Mouse (Mus musculus) megakaryocyte-erythroid progenitor cell, adult 5-6 weeks (primary cell): ENCODE results near the gene Sympk. TPM values are rescaled to one million over a fixed set of nuclear protein-coding genes. Genes with fewer than 3 reads are reported as not detected.

Source experiments
- ATAC-seq: replicated peaks from 2 replicates; pipeline ENCODE4 v1.8.0; 2016; ENCODE audit warnings: mild to moderate bottlenecking, inconsistent platforms; ENCODE audit not compliant: severe bottlenecking, poor library complexity, low FRiP score, low TSS enrichment
- total RNA-seq, 2 experiments: library from RNA; stranded (forward) in 1 of 2; stranded (reverse) in 1 of 2; fragments of 200-1000, 215-1000 nt in 1 of 2; fragments of >200 nt in 1 of 2; fragmentation: Nextera tagmentation in 1 of 2; gene quantifications; 2 replicates each; pipeline ENCODE4 v1.2.3; 2014 to 2017

Gene Sympk
- total RNA-seq, 2 experiments from 2014 or later, result 52.2 to 73.9 TPM

DNA sequence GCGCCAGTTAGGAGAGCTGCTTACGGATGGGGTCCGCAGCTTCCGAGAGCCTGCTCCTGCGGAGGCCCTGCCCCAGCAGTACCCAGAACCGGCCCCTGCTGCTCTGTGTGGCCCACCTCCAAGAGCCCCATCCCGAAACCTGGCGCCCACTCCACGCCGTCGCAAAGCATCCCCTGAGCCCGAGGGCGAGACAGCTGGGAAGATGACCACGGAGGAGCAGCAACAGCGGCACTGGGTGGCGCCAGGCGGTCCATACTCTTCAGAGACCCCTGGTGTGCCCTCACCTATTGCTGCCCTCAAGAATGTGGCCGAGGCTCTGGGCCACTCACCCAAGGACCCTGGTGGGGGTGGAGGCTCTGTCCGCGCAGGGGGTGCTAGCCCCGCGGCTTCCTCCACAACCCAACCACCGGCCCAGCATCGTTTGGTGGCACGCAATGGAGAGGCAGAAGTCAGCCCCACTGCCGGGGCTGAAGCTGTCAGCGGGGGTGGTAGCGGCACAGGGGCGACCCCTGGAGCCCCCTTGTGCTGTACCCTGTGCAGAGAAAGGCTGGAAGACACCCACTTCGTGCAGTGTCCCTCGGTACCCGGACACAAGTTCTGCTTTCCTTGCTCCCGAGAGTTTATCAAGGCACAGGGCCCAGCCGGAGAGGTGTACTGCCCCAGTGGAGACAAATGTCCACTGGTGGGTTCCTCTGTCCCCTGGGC, 18.6 kb upstream of the Sympk start:
- ATAC-seq, result no peak

DNA sequence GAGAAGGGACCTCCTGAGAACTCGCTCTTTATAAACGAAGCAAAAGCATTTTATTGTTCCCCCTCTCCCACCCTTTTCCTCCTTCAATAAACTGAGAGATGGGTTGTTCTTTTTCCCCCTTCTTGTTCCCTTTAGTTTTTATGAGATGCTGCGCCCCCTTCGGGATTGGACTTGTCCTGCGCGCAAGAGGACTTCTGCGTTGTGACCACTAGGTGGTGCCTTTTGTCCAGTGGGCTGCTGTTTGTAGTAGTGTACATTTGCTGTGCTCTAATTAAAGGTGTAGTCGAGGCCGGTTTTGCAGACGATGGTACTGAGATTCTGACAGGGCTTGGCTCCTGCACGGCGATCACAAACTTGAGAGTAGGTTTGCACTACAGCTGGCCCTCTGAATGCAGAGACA, 17.7 kb upstream of the Sympk start:
- ATAC-seq, result peak; percentile 45

DNA sequence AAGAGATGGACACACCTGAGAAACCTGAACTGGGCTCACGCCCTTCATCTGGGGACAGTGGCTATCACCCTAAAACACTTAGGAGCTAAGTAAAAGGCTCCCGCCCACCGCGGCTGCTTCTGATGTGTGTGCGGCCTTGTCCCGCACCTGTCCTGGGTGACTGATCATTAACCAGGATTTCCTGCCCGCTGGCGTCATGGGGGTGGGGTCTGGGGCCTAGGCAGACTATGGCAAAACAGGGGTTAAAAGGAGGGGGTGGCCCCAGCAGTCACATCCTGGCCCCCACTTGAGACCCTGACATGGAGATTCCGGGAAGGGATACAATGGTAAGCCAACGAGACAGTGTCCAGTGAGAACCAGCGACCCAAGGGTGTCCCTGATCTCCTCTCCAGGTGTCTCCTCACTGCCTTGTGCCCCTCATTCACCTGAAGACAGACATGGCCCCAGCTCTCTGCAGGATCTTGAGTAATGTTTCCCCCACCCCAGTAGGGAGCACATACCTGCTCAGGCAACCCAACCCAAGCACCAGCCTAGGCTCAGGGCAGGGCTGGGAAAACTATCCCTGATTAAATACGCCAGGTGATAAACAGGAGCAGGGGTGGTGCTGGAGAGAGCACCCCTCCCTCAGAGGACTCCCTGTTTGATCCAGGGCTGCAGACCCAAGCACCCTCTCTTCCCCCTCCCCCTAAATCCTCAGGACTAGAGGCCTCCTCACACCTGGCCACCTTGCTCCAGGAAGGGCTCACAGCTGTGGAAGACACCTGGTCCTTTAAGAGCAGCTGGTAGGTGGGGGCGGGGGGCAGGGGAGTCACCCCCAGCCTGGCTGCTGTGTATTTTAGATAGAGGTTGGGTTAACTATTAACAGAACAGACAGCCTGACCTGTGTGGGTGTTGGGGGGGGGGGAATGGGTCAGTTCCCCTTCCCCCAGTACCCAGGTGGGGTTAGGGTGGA, 16.9 kb upstream of the Sympk start:
- no peak for ATAC-seq

DNA sequence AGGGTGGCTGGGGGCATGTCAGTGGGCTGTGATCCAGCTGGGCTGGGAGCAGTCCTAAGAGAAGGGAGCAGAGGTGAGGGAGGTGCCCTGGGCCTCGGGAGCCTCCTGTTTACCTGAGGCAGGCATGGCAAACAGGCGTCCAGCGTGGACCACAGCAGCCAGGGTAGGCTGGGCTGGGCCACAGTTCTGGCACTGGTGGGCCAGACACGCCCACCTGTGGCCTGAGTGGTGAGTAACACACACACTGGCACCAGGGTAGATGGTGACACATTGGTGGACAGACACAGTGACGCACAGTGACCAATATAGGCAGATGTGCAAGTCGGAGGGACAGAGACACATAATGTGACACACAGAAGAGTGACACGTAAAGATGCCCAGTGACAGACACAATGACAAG, 13.6 kb upstream of the Sympk start:
- 0 out of 2 replicates have a peak, but pooled peaks have one; percentile 11 for ATAC-seq

DNA sequence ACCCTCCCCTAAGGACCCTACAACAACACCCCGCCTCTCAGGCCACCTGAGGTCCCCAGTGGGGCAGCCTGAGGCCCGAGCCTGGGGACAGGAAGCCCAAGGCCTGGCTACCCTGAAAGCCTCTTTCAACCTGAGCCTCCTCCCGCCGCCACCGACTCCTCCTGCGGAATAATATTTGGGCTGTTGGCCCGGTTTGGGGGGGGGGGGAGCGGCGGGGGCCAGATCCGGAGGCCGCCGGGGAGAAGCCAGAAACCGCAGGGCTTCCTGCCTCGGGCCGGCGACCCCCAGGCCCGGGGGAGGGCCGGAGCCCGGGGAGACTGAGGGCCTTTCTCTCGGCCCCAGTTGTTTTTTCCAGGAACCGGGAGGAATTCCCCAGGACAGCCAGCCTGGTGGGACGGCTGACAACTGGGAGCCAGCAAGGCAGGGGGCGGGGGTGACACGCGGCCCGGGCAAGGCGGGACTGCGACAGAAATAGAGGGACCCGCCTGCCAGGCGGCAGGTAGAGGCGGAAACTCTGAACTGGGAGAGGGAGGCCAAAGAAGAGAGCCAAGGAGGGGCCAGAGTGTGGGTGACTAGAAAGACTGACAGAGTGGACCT, 12.1 kb upstream of the Sympk start:
- ATAC-seq, result 0 out of 2 replicates have a peak, but pooled peaks have one; percentile 31

DNA sequence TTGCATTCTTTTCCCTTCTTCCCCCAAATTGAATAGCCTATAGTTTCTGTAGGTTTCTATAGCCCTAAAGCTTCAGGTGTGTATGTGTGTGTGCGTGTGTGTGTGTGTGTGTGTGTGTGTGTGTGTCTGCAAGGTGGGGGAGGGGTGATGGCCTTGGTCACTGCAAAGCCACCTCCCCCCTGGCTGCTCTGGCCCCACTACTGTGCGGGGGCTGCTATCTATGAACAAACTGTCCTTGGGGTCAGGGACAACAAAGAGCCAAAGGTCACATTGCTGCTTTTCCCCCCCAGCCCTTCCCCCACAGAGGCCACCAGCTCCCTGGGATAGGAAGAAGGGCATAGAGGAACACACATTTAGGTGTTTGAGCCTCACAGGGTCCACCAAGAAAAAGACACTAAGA, 11.3 kb upstream of the Sympk start:
- ATAC-seq, result no peak

DNA sequence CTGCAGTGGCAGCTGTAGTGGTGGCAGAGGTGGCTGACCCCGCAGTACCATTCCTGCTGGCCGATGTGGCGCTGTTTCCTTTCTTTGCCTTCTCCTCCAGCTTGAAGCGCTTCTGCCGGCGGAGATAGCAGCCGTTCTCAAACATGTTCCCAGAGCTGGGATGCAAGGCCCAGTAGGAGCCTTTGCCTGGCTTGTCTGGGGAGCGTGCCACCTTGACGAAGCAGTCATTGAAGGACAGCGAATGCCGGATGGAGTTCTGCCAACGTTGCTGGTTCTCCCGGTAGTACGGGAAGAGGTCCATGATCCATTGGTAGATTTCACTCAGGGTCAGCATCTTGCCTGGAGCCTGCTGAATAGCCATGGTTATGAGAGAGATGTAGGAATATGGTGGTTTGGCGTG, 9.7 kb upstream of the Sympk start:
- no peak for ATAC-seq

- ATAC-seq, result no peak
These were observed 8.1 kb upstream of the Sympk start for GRCm38 (mm10) chr7:19016042-19016441.

GRCm38 (mm10) chr7:19017909-19018308, 6.3 kb upstream of the Sympk start:
- no peak for ATAC-seq

- no peak for ATAC-seq
These were observed 3.1 kb upstream of the Sympk start for GRCm38 (mm10) chr7:19021048-19021447.

DNA sequence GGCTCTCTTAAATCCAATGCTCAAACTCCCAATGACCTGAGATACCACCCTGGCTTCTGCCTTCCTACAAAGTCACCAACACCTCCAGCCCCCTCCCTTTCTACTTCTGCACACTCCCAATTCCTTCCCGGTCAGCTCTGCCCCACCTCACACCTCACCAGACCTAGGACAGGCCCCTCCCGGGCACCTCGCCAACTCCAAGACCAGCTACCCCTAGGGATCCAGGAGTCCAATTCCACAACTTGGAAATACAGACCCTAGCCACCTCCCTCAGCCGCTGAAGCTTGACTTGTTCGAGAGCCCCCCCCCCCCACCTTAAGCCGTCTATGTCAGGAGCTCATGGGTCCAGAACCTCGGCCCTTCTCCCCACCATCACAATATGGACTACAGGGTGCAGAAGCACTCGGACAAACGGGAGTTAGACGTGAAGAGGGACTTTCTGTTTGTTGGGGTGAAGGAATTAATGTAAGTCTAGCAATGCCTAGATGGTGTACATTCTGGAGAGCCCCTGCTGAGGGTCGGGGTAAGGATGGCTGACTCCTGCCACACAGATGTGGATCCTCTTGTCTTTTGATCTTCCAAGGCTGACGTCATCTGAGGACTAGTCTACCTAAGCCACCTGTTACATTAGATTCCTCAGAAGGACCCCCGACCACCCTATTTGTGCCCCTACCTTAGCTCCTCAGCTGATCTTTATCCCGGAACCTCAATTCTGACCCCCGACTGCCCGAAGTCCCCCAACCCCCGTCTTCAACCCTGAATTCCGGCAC, 1.8 kb upstream of the Sympk start:
- ATAC-seq, result no peak

DNA sequence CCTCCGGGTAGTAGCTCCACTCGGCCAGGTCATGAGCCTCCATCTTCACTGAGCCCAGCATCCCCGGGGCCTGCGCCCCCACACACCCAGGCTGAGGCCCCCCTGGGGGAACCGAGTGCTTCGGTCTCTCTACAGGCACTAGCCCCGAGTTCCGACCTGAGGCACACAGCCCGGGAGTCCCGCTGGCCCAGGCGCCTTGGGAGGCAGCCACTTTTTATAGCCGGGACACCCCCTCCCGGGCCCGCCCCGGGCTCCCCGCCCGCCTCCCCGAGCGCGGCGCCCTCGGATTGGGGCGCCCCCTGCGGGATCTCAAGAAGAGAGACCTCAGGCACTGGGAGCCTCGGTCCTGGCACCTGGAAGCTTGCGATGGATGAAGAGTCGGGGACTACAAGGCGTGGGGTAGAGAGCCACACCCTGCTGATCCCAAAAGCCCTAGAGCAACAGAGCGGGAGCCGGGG, 791 bp upstream of the Sympk start, which contains the start of gene Foxa3:
Gene Foxa3 (minus strand): TSS at position 182 of the 458 bp plus-strand sequence.
- ATAC-seq, result peak; percentile 20; the same call in 1 of the 2 replicates

GRCm38 (mm10) chr7:19024581-19025255, 541 bp downstream of the Sympk start:
- ATAC-seq, result peak; percentile 28

DNA sequence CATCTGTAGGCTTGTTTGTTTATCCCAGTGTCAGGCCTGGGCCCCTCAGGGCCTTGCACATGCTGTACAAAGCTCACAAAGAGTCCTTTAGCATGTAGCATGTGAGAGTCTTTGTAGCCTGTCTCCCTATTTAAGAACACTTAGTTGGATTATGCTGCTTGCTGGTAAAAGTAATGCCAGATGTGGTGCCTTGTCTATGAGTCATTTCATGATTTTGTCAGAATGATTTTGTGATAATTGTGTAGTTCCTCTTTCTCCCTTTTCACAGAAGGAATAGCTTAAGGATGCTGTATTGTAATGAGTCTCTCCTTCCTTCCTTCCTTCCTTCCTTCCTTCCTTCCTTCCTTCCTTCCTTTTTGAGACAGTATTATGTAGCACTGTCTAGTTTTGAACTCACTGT, 3.9 kb downstream of the Sympk start:
- no peak for ATAC-seq

DNA sequence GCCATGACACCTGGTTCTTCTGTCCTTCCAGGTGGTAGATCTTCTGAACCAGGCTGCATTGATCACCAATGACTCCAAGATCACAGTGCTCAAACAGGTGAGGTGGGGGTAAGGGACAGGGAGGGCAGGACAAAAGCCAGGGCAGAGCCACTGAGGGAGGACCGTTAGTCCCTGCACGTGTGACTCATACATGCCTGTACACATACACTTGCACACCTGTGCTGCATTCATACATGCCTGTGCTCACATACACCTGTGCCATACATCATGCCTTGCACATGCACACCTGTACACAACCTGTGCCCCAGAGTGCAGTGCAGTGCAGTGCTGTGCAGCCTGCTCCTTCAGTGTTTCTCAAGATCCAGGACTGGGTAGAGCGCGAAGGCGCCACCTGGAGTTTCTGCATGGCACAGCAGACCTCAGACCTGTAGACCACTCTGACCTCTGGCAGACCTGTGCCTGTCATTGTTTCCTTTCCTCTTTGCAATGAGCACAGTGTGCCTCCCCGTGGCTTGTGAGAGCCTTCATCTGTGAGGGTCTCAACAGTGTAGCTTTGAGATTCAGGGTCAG, 5.0 kb downstream of the Sympk start:
- peak; percentile 82 for ATAC-seq

DNA sequence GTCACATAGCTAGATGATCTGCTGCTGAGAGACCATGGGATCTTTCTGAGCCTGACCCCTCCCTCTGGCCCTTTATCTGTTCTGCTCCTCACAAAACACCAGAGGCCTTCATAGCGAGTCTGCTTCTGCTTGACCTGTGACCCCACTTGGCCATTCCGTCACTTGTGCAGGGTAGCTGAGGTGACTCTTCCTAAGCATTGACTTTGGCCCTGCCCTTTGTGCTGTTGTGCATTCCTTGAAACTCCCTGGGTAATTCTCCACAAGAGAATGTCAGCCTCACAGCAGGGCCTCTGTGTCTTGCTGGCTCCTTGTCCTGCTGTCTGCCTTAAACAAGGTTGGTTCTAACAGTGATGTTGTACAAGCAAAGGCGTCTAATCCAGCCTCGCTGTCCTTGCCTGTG, 7.5 kb downstream of the Sympk start:
- ATAC-seq, result no peak

- ATAC-seq, result no peak
These were observed 20.4 kb downstream of the Sympk start for GRCm38 (mm10) chr7:19044616-19045015.

DNA sequence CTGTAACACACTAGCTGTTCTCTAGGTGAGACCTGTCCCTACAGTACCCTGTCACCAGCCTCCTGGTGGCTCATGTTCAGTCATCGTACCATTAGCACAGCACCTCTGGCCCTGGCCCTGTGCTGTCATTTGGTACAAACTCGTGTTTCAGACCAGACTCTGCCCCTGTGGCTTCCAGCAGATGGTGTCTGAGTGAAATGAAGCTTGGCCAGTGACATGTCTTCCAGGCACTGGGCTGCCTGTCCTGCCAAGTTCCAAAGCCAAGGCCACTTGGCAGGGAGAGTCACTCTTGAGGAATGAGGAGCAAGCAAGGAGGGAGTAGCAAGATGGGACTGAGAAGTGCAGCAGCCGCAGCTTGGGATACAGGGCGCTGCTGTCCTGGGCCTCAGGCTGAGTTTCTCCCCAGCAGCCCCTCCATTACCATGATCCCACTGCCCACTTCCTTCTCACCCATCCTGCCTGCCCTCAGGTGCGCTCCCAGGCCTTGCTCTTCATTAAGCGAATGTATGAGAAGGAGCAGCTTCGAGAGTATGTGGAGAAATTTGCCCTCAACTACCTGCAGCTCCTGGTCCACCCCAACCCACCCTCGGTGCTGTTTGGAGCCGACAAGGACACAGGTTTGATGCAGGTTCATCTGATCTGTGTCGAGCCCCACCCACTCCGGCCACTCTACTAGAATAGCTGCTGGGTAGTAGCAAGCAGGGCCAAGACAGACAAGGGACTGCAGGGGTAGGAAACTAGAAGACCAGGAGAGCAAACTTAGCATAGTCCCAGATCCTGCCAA, 22.3 kb downstream of the Sympk start:
- ATAC-seq, result no peak
